Mouse (Mus musculus) hindlimb bud, embryonic 11.5 days (tissue): ENCODE results near the gene Casz1.

Experiments
- DNase-seq: peaks from one replicate; pipeline ENCODE4 v3.0.0-alpha.2; 2012; ENCODE audit warnings: low read depth, low spot score; ENCODE audit errors: extremely low spot score

Gene Casz1

GRCm38 (mm10) chr4:148964541-148965310, 160.5 kb downstream of the Casz1 start:
- DNase-seq, result no peak

- DNase-seq, result no peak
These were observed 161.9 kb downstream of the Casz1 start for GRCm38 (mm10) chr4:148966132-148966531.

- no peak for DNase-seq
These were observed 164.6 kb downstream of the Casz1 start for GRCm38 (mm10) chr4:148968859-148969258.

GRCm38 (mm10) chr4:148969610-148970009, 165.4 kb downstream of the Casz1 start:
- DNase-seq, result no peak

GRCm38 (mm10) chr4:148970742-148971141, 166.5 kb downstream of the Casz1 start:
- DNase-seq, result no peak

- DNase-seq, result no peak
These were observed 167.5 kb downstream of the Casz1 start for GRCm38 (mm10) chr4:148971613-148972242.

GRCm38 (mm10) chr4:148972707-148973106, 168.5 kb downstream of the Casz1 start:
- DNase-seq, result no peak

- no peak for DNase-seq
These were observed 169.2 kb downstream of the Casz1 start for GRCm38 (mm10) chr4:148973387-148973786.

- no peak for DNase-seq
These were observed 170.6 kb downstream of the Casz1 start for GRCm38 (mm10) chr4:148974833-148975232.

- no peak for DNase-seq
These were observed 174.1 kb downstream of the Casz1 start for GRCm38 (mm10) chr4:148978221-148978855.

GRCm38 (mm10) chr4:148978926-148979325, 174.7 kb downstream of the Casz1 start:
- DNase-seq, result no peak

GRCm38 (mm10) chr4:148979837-148980236, 175.6 kb downstream of the Casz1 start:
- DNase-seq, result no peak

GRCm38 (mm10) chr4:148982274-148982673, 178.0 kb downstream of the Casz1 start:
- DNase-seq, result no peak

- DNase-seq, result no peak
These were observed 180.7 kb downstream of the Casz1 start for GRCm38 (mm10) chr4:148984701-148985540.

- DNase-seq, result peak; percentile 30
These were observed 181.6 kb downstream of the Casz1 start for GRCm38 (mm10) chr4:148985541-148986476.

- peak; percentile 37 for DNase-seq
These were observed 185.8 kb downstream of the Casz1 start for GRCm38 (mm10) chr4:148990038-148990437.

GRCm38 (mm10) chr4:148993948-148994347, 189.7 kb downstream of the Casz1 start:
- no peak for DNase-seq

- no peak for DNase-seq
These were observed 196.5 kb downstream of the Casz1 start for GRCm38 (mm10) chr4:149000746-149001145.

GRCm38 (mm10) chr4:149001515-149001914, 197.3 kb downstream of the Casz1 start:
- DNase-seq, result no peak
